Mouse (Mus musculus) cortical plate, adult 2 months (tissue): Measurements from ENCODE around the gene Vdac1.

ENCODE experiments used
- CTCF ChIP-seq: fragments of 200-500 bp; IDR thresholded peaks from 2 replicates; pipeline ENCODE4 v1.5.1; 2011; ENCODE audit warnings: mild to moderate bottlenecking, control low read depth, low read length; ENCODE audit not compliant: insufficient read depth; ENCODE audit errors: extremely low read depth
- POLR2A ChIP-seq: fragments of 200-500 bp; IDR thresholded peaks from 2 replicates; pipeline ENCODE4 v1.6.1; 2011; ENCODE audit warnings: mild to moderate bottlenecking, low read length, control low read depth; ENCODE audit not compliant: insufficient read depth; ENCODE audit errors: extremely low read depth

DNA sequence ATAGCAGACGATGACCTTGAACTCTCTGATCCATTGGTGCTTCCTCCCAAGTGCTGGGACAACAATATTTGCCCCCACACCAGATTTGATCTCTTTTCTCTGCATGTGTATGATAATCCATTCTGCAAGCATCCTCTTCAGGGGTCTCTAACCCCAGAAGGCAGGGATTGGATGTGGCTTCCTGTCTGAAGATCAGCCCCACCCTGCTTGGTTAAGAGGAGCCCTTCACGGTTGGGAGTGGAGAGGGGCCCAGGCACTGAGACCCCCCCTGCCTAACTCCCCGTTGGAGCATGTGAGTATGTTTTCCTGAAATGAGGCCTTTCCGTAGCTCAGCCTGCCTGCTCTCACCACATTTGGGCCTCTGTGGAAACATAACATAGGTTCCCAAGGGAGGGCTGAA, 41.0 kb upstream of the Vdac1 start:
- TF ChIP-seq CTCF (no peak), POLR2A (no peak)
